Mouse (Mus musculus): ENCODE measurements around the gene Tlx3. TPM values are rescaled to one million over a fixed set of nuclear protein-coding genes. Genes with fewer than 3 reads are reported as not detected.
A peak's percentile ranks its signal among the peaks of the same experiment; 100 is the strongest.

The Tlx3 gene
- polyA plus RNA-seq (2015; fragmentation: Nextera tagmentation; extraction: Ambion mirVana), result not detected in 2 replicates

DNA sequence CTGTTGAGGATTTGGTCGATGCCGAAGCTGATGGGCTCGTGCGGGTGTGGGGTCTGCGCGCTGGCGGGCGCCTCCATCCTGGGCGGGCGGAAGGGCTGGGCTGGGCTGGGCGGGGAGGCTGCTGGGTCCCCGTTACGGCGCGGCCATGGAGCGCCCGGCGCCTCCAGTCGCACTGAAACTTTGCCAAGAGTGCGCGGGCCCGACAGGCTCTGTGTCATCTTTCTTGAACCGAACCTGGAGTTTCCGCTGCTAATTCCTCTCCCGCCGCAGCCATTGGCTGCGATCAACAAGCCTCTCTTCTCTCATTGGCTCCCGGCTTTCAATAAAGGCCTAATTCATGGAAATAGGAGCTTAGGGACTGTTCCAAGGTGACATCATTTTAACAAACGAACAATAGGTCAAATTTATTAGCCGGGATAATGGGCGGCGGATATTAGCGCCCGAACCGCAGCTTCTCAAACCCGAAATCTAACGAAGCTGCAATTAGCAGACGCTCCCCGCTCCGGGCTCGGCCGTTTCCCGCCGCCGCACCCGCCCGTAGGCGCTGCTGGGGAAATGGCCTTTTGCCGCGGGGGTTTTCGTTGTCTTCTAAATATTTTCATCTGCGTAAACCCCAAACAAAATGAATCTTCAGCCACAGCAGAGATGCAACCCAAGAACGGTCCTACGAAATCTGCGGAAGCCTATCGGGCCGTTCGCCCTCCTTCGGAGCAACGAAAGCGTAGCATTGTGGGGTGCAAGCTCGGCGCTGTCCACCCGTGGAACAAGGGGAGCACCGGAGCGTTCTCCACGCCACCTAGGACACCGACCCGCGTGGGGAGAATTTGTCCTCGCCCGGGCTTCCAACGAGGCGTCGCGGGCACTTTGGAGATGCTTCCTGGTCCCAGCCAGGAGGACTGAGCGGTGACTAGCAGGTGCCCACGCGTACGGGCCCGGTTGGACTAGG lies at the start of gene Tlx3:
Gene Tlx3 (minus strand): TSS at position 207 of the 946 bp plus-strand sequence.
- ATAC-seq (replicated peaks; ENCODE audit: low FRiP score, low read depth), result 0 out of 2 replicates have a peak, but pooled peaks have one; percentile 14
- peak; percentile 65 for DNase-seq (ENCODE audit: low spot score)
- under 1% methylated on average over 75 of the region's 81 CpGs for WGBS
- no peak for TF ChIP-seq CTCF (IDR thresholded peaks at IDR 0.05; ENCODE audit: low read depth)
- H3K4me1 ChIP-seq (replicated peaks; ENCODE audit: insufficient read depth, low read length), result peaks cover 10% of the 10 kb centered on the region
- no peaks in the 10 kb centered on the region for H3K36me3 ChIP-seq (ENCODE audit: insufficient read depth, low read length)
- peak within 1 kb of the TSS; percentile 14 for H3K4me3 ChIP-seq (replicated peaks; ENCODE audit: low read depth, low read length)
- H3K27me3 ChIP-seq (ENCODE audit: insufficient read depth, low read length), result peaks cover 88% of the 10 kb centered on the region
- peak within 1 kb of the TSS; percentile 39; the same call in 1 of the 2 replicates for H3K4me2 ChIP-seq (ENCODE audit: low read length)
- H3K9ac ChIP-seq (ENCODE audit: low read depth, low read length), result no peak within 1 kb of the TSS
- H3K27ac ChIP-seq, result no peak within 1 kb of the TSS
- no peaks in the 10 kb centered on the region; the same call in 1 of the 2 replicates for H3K9me3 ChIP-seq (replicated peaks; ENCODE audit: low read length)

DNA sequence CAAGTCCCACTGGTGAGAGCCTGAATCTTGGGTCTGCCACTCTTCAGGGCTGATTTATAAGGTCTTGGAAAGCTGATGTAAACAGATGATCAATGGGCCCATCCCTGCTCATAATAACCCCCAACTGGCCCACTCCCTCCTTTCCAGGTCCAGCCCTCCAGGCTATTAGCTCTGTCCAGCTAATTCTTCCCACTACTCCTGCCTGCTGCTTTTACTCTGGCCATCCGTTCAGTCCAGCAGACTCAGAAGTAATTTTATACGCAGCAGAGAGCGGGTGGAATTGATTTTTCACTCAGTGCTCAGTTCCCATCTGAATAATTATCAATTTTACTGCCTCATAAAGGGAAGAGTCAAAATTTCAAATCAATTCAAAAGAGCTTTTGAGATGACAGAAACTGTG lies 36.9 kb upstream of the Tlx3 start:
- DNase-seq (ENCODE audit: low spot score) (no peak), ATAC-seq (replicated peaks; ENCODE audit: low FRiP score, low read depth) (no peak)
- H3K4me1 ChIP-seq (replicated peaks; ENCODE audit: insufficient read depth, low read length), result no peaks in the 10 kb centered on the region
- H3K36me3 ChIP-seq (ENCODE audit: insufficient read depth, low read length), result no peaks in the 10 kb centered on the region
- WGBS, result 64% methylated on average over 3 of the region's 3 CpGs
- H3K9ac ChIP-seq (ENCODE audit: low read depth, low read length), result no peak overlapping the region
- H3K27me3 ChIP-seq (ENCODE audit: insufficient read depth, low read length), result no peaks in the 10 kb centered on the region
- no peaks in the 10 kb centered on the region for H3K9me3 ChIP-seq (replicated peaks; ENCODE audit: low read length)
- no peak overlapping the region for H3K27ac ChIP-seq
- no peak for TF ChIP-seq CTCF (IDR thresholded peaks at IDR 0.05; ENCODE audit: low read depth)
- H3K4me3 ChIP-seq (replicated peaks; ENCODE audit: low read depth, low read length), result no peak overlapping the region
- H3K4me2 ChIP-seq (ENCODE audit: low read length), result no peak overlapping the region

DNA sequence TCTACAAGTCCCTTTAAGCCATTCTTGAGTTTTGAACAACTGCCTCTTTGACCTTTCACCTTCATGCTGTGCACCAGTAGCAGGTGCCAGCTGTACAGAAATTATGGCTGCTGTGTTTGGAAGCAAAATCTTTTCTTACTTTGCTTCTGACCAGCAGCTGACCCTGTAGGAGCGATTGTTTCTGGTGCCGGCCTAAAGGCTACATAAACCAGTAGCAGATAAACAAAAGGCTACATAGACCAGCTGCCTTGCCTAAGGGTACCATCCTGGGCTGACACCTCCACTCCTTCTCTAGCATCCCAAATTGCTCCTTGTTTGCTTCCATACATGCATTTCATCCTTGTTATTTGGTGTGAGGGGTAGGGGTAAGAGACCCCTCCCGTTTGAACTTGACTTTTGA lies 30.7 kb upstream of the Tlx3 start:
- 58% methylated on average over 3 of the region's 3 CpGs for WGBS
- no peak overlapping the region for H3K9ac ChIP-seq (ENCODE audit: low read depth, low read length)
- no peaks in the 10 kb centered on the region for H3K9me3 ChIP-seq (replicated peaks; ENCODE audit: low read length)
- no peak for DNase-seq (ENCODE audit: low spot score)
- H3K4me3 ChIP-seq (replicated peaks; ENCODE audit: low read depth, low read length), result no peak overlapping the region
- no peak for TF ChIP-seq CTCF (IDR thresholded peaks at IDR 0.05; ENCODE audit: low read depth)
- no peaks in the 10 kb centered on the region for H3K27me3 ChIP-seq (ENCODE audit: insufficient read depth, low read length)
- no peak overlapping the region for H3K4me2 ChIP-seq (ENCODE audit: low read length)
- no peaks in the 10 kb centered on the region for H3K4me1 ChIP-seq (replicated peaks; ENCODE audit: insufficient read depth, low read length)
- ATAC-seq (replicated peaks; ENCODE audit: low FRiP score, low read depth), result no peak
- no peaks in the 10 kb centered on the region for H3K36me3 ChIP-seq (ENCODE audit: insufficient read depth, low read length)
- no peak overlapping the region for H3K27ac ChIP-seq

DNA sequence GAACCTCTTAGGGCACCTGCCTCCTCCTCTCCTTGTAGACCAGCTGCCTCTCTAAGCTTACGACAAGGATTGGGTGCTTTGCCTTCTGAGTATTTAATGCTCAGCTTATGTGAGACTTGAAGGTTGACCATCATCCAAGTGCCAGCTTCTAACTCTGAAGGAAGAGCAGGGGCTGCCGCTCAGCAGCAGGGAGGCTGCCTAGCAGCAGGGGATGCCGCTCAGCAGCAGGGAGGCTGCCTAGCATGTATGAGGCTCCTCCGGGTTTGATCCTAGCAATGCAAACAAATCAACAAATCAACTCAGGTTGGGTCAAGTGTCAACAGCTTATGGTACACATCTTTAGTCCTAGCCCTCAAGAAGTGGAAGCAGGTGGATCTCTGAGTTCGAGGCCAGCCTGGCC lies 28.7 kb upstream of the Tlx3 start:
- ATAC-seq (replicated peaks; ENCODE audit: low FRiP score, low read depth) (no peak), DNase-seq (ENCODE audit: low spot score) (no peak)
- H3K4me2 ChIP-seq (ENCODE audit: low read length), result no peak overlapping the region
- no peak overlapping the region for H3K4me3 ChIP-seq (replicated peaks; ENCODE audit: low read depth, low read length)
- TF ChIP-seq CTCF (IDR thresholded peaks at IDR 0.05; ENCODE audit: low read depth), result no peak
- H3K36me3 ChIP-seq (ENCODE audit: insufficient read depth, low read length), result no peaks in the 10 kb centered on the region
- H3K9ac ChIP-seq (ENCODE audit: low read depth, low read length), result no peak overlapping the region
- no peaks in the 10 kb centered on the region for H3K9me3 ChIP-seq (replicated peaks; ENCODE audit: low read length)
- H3K27ac ChIP-seq, result no peak overlapping the region
- no peaks in the 10 kb centered on the region for H3K4me1 ChIP-seq (replicated peaks; ENCODE audit: insufficient read depth, low read length)
- no peaks in the 10 kb centered on the region for H3K27me3 ChIP-seq (ENCODE audit: insufficient read depth, low read length)
- 78% methylated on average over 5 of the region's 5 CpGs for WGBS

- WGBS, result 89% methylated on average over 2 of the region's 2 CpGs
- no peak overlapping the region for H3K9ac ChIP-seq (ENCODE audit: low read depth, low read length)
- H3K4me1 ChIP-seq (replicated peaks; ENCODE audit: insufficient read depth, low read length), result no peaks in the 10 kb centered on the region
- no peak overlapping the region for H3K4me3 ChIP-seq (replicated peaks; ENCODE audit: low read depth, low read length)
- H3K9me3 ChIP-seq (replicated peaks; ENCODE audit: low read length), result no peaks in the 10 kb centered on the region
- no peaks in the 10 kb centered on the region for H3K27me3 ChIP-seq (ENCODE audit: insufficient read depth, low read length)
- H3K27ac ChIP-seq, result no peak overlapping the region
- ATAC-seq (replicated peaks; ENCODE audit: low FRiP score, low read depth) (no peak), DNase-seq (ENCODE audit: low spot score) (no peak)
- H3K4me2 ChIP-seq (ENCODE audit: low read length), result no peak overlapping the region
- H3K36me3 ChIP-seq (ENCODE audit: insufficient read depth, low read length), result no peaks in the 10 kb centered on the region
- no peak for TF ChIP-seq CTCF (IDR thresholded peaks at IDR 0.05; ENCODE audit: low read depth)
These were observed 24.8 kb upstream of the Tlx3 start for GRCm38 (mm10) chr11:33228186-33228585.

- no peaks in the 10 kb centered on the region for H3K4me1 ChIP-seq (replicated peaks; ENCODE audit: insufficient read depth, low read length)
- no peaks in the 10 kb centered on the region for H3K9me3 ChIP-seq (replicated peaks; ENCODE audit: low read length)
- H3K27me3 ChIP-seq (ENCODE audit: insufficient read depth, low read length), result no peaks in the 10 kb centered on the region
- DNase-seq (ENCODE audit: low spot score), result no peak
- no peak; the same call in 1 of the 2 replicates for ATAC-seq (replicated peaks; ENCODE audit: low FRiP score, low read depth)
- no peak overlapping the region for H3K4me3 ChIP-seq (replicated peaks; ENCODE audit: low read depth, low read length)
- no peak overlapping the region for H3K4me2 ChIP-seq (ENCODE audit: low read length)
- no peak overlapping the region for H3K27ac ChIP-seq
- H3K36me3 ChIP-seq (ENCODE audit: insufficient read depth, low read length), result no peaks in the 10 kb centered on the region
- no peak for TF ChIP-seq CTCF (IDR thresholded peaks at IDR 0.05; ENCODE audit: low read depth)
- WGBS, result 55% methylated on average over 8 of the region's 8 CpGs
- no peak overlapping the region for H3K9ac ChIP-seq (ENCODE audit: low read depth, low read length)
These were observed 23.1 kb upstream of the Tlx3 start for GRCm38 (mm10) chr11:33226516-33226915.
